Mouse (Mus musculus): ENCODE results near the gene Gm2012.
"Not testable (repeated sequence)": the region's sequence is repeated elsewhere in the genome, so short reads cannot be mapped to it uniquely, and the experiment has no call there.

Gene Gm2012

DNA sequence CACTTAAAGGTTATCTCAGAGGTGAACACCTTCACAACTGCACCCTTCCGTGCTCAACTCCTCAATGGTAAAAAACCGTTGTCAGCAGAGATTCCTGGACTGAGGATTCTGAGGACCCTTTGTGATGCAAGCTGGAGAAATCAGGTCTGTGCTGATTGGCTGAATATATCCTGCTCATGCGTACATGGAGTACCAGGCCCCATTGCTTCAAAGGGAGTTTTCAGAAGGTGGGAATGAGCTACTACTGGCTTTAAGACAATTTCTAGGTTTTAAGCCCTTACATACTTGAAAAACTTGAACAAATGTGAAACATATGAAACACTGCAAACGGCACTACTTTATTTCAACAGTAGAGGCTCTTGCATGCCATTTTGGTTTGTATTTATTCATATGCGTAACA is at the start of gene Gm2012:
TSS of gene Gm2012 (minus strand) at position 101 of the 400 bp plus-strand sequence.
- not testable (repeated sequence) for H3K36me3 ChIP-seq (ENCODE audit: insufficient read depth, low read length); H3K27me3 ChIP-seq (ENCODE audit: insufficient read depth, low read length); H3K9me3 ChIP-seq (ENCODE audit: low read length); H3K4me1 ChIP-seq (replicated peaks; ENCODE audit: low read depth, low read length); H3K4me3 ChIP-seq (replicated peaks; ENCODE audit: low read length)

DNA sequence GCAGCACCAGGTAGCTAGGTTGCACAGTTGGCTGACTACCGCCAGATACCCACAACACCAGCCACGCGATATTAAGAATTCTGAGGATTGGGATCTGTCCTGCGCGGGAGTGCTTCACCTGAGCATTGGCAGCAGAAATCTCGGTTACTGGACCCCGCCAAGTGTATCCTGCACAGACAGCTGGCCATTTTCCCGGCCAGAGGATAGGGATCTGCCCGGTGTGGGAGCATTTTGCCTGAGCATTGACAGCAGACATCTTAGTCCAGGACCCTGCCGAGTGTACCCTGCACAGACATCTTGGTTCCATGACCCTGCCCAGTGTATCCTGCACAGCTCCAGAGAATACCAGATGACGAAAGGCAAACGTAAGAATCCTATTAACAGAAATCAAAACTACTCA is 72.0 kb downstream of the Gm2012 start:
- not testable (repeated sequence) for H3K4me1 ChIP-seq (replicated peaks; ENCODE audit: low read depth, low read length); H3K9me3 ChIP-seq (ENCODE audit: low read length); H3K27me3 ChIP-seq (ENCODE audit: insufficient read depth, low read length); H3K36me3 ChIP-seq (ENCODE audit: insufficient read depth, low read length); H3K4me3 ChIP-seq (replicated peaks; ENCODE audit: low read length)

Measured in E14TG2a.4 (cell line).